Mouse (Mus musculus) heart, embryonic 14.5 days (tissue): ENCODE measurements around the gene Znrf2. TPM values are rescaled to one million over a fixed set of nuclear protein-coding genes. Genes with fewer than 3 reads are reported as not detected.

Experiments used
- ATAC-seq: fragments of 200-750 bp; cut with Nextera tagmentation; 2 replicates; pipeline ENCODE4 v1.8.0; 2017; ENCODE audit warnings: low read depth, moderate TSS enrichment; ENCODE audit not compliant: insufficient number of reproducible peaks, insufficient read depth, low FRiP score
- H3K27ac ChIP-seq, 2 experiments: fragments of 200-500 bp in 1 of 2; fragments of 300-500 bp in 1 of 2; sonication (generic) in 1 of 2; replicated peaks in 1 of 2; 2 replicates each; pipeline ENCODE4 v1.5.1; 2012 to 2014; ENCODE audit warnings: low read depth in 2 of 2, low read length in 2 of 2, control low read depth in 1 of 2, mild to moderate bottlenecking in 1 of 2, mixed read lengths in 1 of 2; ENCODE audit not compliant: control insufficient read depth in 1 of 2, insufficient read depth in 1 of 2
- H3K27me3 ChIP-seq: fragments of 300-500 bp; sonication (generic); 2 replicates; pipeline ENCODE4 v1.6.1; 2014; ENCODE audit warnings: mild to moderate bottlenecking, low read length, control low read depth; ENCODE audit not compliant: control insufficient read depth, insufficient read depth
- H3K36me3 ChIP-seq: fragments of 300-500 bp; sonication (generic); 2 replicates; pipeline ENCODE4 v1.6.1; 2014; ENCODE audit warnings: mild to moderate bottlenecking, control low read depth, low read length, mixed read lengths; ENCODE audit not compliant: control insufficient read depth, insufficient read depth
- H3K4me1 ChIP-seq, 2 experiments: fragments of 200-500 bp in 1 of 2; fragments of 300-500 bp in 1 of 2; sonication (generic) in 1 of 2; 2 replicates each; pipeline ENCODE4 v1.6.1; 2012 to 2014; ENCODE audit warnings: low read length in 2 of 2, control low read depth in 1 of 2, mixed read lengths in 1 of 2; ENCODE audit not compliant: control insufficient read depth in 2 of 2, insufficient read depth in 2 of 2
- H3K4me2 ChIP-seq: fragments of 300-500 bp; sonication (generic); 2 replicates; pipeline ENCODE4 v1.6.1; 2014; ENCODE audit warnings: mild to moderate bottlenecking, low read length
- H3K4me3 ChIP-seq, 2 experiments: fragments of 200-500 bp in 1 of 2; fragments of 300-500 bp in 1 of 2; sonication (generic) in 1 of 2; 2 replicates each; pipeline ENCODE4 v1.5.1; 2012 to 2014; ENCODE audit warnings: low read length in 2 of 2, mild to moderate bottlenecking in 2 of 2, control low read depth in 1 of 2, low read depth in 1 of 2, moderate library complexity in 1 of 2; ENCODE audit not compliant: control insufficient read depth in 1 of 2, insufficient read depth in 1 of 2
- H3K9ac ChIP-seq: fragments of 300-500 bp; sonication (generic); 2 replicates; pipeline ENCODE4 v1.6.1; 2014; ENCODE audit warnings: mild to moderate bottlenecking, low read length
- H3K9me3 ChIP-seq: fragments of 300-500 bp; sonication (generic); 2 replicates; pipeline ENCODE4 v1.6.1; 2016; ENCODE audit warnings: low read length, control low read depth; ENCODE audit not compliant: control insufficient read depth
- WGBS: fragments of 180-500 bp; shearing (Covaris S2); extraction: QIAGEN DNeasy Blood & Tissue Kit; methylation state at CpG from one replicate; pipeline ENCODE4 v1.1.7; 2014; 5-methylcytosine and 5-hydroxymethylcytosine counted together
- polyA plus RNA-seq: library from polyadenylated mRNA; unstranded; fragments of >200 nt; fragmentation: Nextera tagmentation; extraction: Ambion mirVana; gene quantifications from 2 replicates; pipeline ENCODE4 v1.2.1, GENCODE M21; 2014

Znrf2 gene
- polyA plus RNA-seq, 1 experiment from 2014 or later = 3.8 TPM

GRCm38 (mm10) chr6:54890221-54890620, 73.5 kb downstream of the Znrf2 start:
- Histone ChIP-seq H3K4me2 (no peak overlapping the region), H3K4me1 (no peaks in the 10 kb centered on the region), H3K27ac (no peak overlapping the region), H3K27me3 (no peaks in the 10 kb centered on the region), H3K9ac (no peak overlapping the region), H3K36me3 (0 out of 2 replicates have a peak, but pooled peaks cover 2% of the 10 kb centered on the region), H3K4me3 (no peak overlapping the region), H3K9me3 (no peaks in the 10 kb centered on the region)
- 85% methylated on average over 9 of the region's 9 CpGs for WGBS
- ATAC-seq = no peak

DNA sequence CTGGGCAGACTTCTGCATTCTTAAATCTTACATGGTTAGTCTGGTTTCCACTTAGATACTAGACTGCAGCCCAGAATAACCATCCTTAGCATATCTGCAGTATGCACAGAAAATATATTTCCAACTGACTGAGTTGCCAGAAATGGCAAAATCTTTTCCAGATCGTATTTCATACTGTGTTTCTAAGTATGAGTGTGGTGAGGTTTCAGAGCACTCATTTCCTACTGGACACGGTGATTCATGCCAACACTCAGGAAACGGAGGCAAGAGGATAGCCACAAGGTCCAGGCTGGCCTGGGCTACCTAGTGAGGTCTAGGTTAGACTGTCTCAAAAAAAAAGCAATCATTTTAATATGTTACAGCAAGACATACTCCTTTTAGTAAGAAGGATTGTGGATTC, 74.7 kb downstream of the Znrf2 start:
- H3K27me3 ChIP-seq = no peaks in the 10 kb centered on the region
- 80% methylated on average over 3 of the region's 3 CpGs for WGBS
- ATAC-seq = no peak
- no peaks in the 10 kb centered on the region for H3K9me3 ChIP-seq
- H3K4me2 ChIP-seq = no peak overlapping the region
- H3K27ac ChIP-seq = no peak overlapping the region
- H3K4me3 ChIP-seq = no peak overlapping the region
- H3K36me3 ChIP-seq = 0 out of 2 replicates have a peak, but pooled peaks cover 2% of the 10 kb centered on the region
- 0 out of 4 replicates have a peak, but pooled peaks cover 0 to under 1% of the 10 kb centered on the region in 2 experiments for H3K4me1 ChIP-seq
- H3K9ac ChIP-seq = no peak overlapping the region

DNA sequence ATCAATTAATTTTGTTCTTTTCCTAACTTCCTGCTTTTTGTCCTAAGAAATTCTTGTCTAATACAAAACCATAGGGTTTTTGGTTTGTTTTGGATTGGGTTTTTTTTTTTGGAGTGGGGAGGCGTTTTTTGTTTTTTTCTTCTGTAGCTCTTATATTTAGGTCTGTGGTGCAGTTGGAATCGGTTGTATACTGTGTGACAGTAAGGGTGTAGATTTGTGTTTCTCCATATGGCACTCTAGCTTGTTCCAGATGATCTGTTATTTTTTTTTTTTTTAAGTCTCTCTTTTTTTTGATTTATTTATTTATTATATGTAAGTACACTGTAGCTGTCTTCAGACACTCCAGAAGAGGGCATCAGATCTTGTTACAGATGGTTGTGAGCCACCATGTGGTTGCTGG, 83.5 kb downstream of the Znrf2 start:
- Histone ChIP-seq H3K36me3 (no peaks in the 10 kb centered on the region), H3K4me1 (peaks cover 0 to 5% of the 10 kb centered on the region in 2 experiments; a peak in 1 of 4 replicates), H3K4me3 (no peak overlapping the region), H3K9ac (no peak overlapping the region), H3K27me3 (no peaks in the 10 kb centered on the region), H3K27ac (no peak overlapping the region), H3K4me2 (no peak overlapping the region), H3K9me3 (no peaks in the 10 kb centered on the region)
- WGBS = 85% methylated on average over 2 of the region's 2 CpGs
- ATAC-seq = no peak

DNA sequence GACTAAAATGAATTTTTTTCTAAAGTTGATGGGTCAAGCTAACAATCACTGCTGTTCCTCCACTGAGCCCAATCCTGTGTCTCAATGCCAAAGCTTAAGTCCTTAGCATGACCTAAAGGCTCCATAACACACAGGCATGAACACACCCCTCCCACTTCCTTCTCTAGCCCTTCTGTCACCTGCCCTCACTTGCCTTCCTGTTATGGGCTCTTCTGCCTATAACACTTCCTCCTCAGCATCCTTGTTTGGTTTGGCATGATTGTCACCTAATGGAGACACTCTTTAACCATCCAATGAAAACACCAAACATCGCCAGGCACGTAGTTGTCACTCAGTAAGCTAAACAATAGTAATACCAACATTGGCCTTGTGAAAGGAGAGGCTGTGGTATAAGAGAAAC, 85.8 kb downstream of the Znrf2 start:
- no peaks in the 10 kb centered on the region for H3K9me3 ChIP-seq
- no peaks in the 10 kb centered on the region for H3K36me3 ChIP-seq
- H3K9ac ChIP-seq = no peak overlapping the region
- no peaks in the 10 kb centered on the region for H3K4me1 ChIP-seq
- no peak overlapping the region for H3K27ac ChIP-seq
- no peak overlapping the region for H3K4me3 ChIP-seq
- no peak for ATAC-seq
- no peak overlapping the region for H3K4me2 ChIP-seq
- no peaks in the 10 kb centered on the region for H3K27me3 ChIP-seq
- WGBS = 85% methylated on average over 2 of the region's 2 CpGs

DNA sequence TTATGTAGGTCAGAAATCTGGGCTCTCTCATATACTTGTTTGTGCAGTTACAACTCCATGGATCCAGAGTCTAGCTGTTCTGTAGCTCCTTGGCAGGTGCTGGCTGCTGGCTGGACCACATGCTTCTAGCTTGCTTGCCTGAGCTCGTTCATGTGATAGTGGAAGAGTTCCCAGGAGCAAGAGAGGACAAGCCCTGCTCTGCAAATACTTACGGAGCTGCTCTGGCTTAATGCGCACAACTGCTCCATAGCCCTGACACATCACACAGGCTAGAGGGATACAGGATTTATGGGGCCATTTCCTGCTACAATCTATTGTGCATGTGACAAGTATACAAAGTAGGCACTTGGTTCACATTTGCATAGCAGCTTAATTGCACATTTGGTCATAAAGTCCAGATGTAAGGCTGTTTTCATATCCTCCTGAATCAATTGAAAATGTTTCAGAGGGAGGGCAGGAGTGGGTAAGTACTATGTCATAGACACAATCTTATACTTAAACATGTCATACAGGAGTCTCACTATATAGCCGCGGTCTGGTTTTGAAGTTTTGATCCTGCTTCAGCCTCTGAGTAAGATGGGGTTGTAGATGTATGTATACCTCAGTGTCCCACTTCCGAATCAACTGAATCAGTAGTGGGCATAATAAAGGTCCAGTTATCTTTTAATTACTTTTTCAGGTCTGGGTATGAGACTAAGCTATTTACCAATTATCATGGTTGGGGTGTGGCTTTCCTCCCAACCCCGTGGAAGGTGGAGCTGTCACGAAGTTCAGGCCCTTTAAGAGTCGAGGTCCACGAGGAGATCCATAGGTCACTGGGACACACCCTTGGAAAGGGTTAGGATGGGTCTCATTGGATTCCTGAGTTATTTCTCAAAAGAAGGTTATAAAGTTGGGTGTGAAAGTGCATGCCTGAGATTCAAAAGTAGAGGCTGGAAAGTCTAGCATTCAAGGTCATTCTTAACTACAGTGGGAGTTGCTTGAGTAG, 89.6 kb downstream of the Znrf2 start:
- Histone ChIP-seq H3K36me3 (no peaks in the 10 kb centered on the region), H3K4me1 (no peaks in the 10 kb centered on the region), H3K9me3 (no peaks in the 10 kb centered on the region), H3K27me3 (no peaks in the 10 kb centered on the region), H3K9ac (no peak overlapping the region), H3K4me2 (no peak overlapping the region), H3K4me3 (no peak overlapping the region), H3K27ac (no peak overlapping the region)
- ATAC-seq = no peak
- WGBS = 84% methylated on average over 10 of the region's 10 CpGs

DNA sequence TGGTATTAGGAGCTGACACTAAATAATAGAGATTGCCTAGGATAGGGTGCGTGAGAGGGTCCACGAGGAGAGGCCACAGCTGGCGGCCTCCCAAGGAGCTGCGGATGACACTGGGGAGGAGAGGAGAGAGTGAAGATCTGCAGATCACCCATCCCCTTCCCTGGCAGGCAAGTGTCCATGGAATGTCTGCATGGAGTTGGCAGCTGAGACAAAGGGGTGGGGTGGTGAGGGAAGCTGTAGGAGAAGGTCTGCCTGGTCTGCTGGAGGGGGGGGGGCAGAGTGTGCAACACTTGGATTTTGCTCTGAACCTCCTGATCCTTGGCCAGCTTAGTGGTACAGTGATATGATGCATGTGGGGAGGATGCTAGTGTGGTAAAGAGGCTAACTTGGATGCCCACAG, 98.3 kb downstream of the Znrf2 start:
- Histone ChIP-seq H3K4me2 (no peak overlapping the region), H3K4me1 (no peaks in the 10 kb centered on the region), H3K36me3 (no peaks in the 10 kb centered on the region), H3K27me3 (no peaks in the 10 kb centered on the region), H3K4me3 (no peak overlapping the region), H3K9me3 (no peaks in the 10 kb centered on the region), H3K27ac (no peak overlapping the region), H3K9ac (no peak overlapping the region)
- no peak for ATAC-seq
- whole genome bisulfite sequencing = 74% methylated on average over 4 of the region's 4 CpGs

GRCm38 (mm10) chr6:54916163-54916562, 99.4 kb downstream of the Znrf2 start:
- no peaks in the 10 kb centered on the region for H3K4me1 ChIP-seq
- no peaks in the 10 kb centered on the region for H3K36me3 ChIP-seq
- H3K9me3 ChIP-seq = no peaks in the 10 kb centered on the region
- no peak overlapping the region for H3K27ac ChIP-seq
- ATAC-seq = no peak
- H3K4me3 ChIP-seq = no peak overlapping the region
- H3K27me3 ChIP-seq = no peaks in the 10 kb centered on the region
- 52% methylated on average over 4 of the region's 4 CpGs for WGBS
- no peak overlapping the region for H3K9ac ChIP-seq
- H3K4me2 ChIP-seq = no peak overlapping the region
